Mouse (Mus musculus): ENCODE measurements at regions not wholly inside any gene's neighbourhood (a gene's known extent, or its start where the extent isn't known, plus 50 kb on each side); places are given as distances from the start of the nearest gene placed in this dataset.

DNA sequence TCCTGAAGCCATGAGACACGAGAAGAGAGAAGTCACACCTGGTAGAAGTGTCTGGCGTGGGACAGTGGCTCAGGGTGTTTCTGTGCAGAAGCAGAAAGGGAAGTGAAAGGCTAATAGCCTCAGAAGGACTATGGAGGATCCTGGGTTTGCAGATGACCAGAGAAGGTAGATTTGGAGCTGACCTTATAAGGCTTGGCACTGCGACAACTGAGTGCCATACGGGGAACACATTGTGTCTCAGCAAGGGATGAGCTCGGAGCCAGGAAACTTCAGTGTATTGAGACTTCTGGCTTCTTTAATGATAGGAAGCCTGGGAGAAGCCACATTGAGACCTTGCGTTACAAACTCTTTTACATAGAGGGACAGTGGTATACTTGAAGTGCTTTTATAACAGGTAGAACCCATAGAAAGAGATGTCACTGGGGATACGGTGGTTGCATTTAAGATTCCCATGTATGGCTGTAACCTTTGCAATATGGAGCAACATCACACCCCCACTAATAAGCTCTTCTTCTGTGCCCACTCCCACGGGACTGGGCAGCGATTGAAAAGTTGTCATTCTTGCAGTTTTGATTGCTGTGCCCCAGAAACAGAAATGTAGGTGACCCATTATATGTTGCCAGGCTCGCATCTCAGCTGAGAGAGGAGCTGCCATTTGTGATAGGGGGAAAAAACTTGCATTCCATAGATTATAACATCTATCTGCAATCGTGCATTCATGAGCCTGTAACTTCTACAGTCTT lies 61.8 kb upstream of the Dync1i1 start:
- no peak for TF ChIP-seq CTCF (IDR thresholded peaks at IDR 0.05; ENCODE audit: low read depth)
- TF ChIP-seq EP300 (optimal IDR thresholded peaks at IDR 0.05) = no peak
